Mouse (Mus musculus) cerebellum, postnatal 14 days (tissue): ENCODE measurements around the gene Marveld1.
A peak's percentile ranks its signal among the peaks of the same experiment; 100 is the strongest.

Experiments used
- DNase-seq, 2 experiments: peaks; one replicate each; pipeline ENCODE4 v3.0.0; 2021; ENCODE audit warnings: mixed read lengths in 2 of 2

The Marveld1 gene

GRCm38 (mm10) chr19:42170025-42170969, 23.1 kb downstream of the Marveld1 start:
- peak; percentile 97 to 98 for DNase-seq

DNA sequence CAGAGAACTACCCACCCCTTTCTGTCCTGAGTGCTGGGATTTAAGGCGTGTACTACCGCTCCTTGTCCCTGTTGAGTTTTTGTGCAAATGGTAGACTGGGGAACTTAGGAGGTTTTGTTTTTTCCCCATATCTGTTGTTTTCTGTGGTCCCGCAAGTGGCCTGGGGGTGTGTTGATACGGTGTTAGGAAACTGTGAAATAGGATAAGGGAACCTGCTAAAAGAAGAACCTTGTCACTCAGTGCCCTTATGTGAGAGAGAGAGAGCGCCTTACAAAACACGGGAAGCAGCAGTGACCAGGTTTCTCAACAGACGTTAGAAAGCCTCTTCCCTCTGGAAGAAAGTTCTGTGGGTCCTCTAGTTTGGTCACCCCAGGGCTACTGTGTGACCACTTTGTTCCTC, 29.6 kb downstream of the Marveld1 start:
- DNase-seq = no peak

DNA sequence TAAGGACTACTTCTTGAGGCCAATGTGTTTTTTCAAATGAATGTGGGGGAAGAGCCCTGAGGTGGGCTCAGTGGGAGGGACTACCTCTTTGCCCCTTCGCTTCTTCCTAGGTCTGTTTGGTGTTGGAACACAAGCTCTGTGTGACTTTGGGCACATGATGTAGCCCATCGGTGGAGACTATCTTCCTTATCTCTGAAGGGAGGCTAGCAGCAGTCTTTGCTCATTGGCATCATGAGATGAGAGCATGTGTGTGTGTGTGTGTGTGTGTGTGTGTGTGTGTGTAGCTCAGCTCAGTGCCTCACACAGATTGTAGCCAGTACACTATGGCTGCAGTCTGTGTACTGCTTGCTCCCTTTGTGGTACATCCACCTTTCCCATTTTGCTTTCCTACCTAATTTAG, 30.3 kb downstream of the Marveld1 start:
- no peak for DNase-seq

DNA sequence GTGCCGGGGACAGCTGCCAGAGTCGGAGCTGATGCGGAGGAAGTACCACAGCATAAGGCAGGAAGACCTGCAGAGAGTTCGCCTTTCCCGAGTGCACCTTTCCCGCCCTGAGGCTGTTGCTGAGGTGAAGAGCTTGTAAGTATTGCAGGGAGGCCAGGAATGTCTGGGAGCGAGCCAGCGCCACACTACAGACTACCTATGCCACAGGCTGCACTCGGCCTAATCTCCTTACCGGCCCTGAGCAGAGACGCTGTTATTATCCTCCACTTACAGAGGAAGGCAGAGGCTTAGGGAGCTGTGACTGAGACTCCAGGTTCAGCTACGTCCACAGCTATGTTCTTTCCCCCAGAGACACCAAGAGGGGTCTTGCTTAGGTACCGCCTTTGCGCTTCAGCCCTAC, 32.2 kb downstream of the Marveld1 start:
- DNase-seq = no peak

DNA sequence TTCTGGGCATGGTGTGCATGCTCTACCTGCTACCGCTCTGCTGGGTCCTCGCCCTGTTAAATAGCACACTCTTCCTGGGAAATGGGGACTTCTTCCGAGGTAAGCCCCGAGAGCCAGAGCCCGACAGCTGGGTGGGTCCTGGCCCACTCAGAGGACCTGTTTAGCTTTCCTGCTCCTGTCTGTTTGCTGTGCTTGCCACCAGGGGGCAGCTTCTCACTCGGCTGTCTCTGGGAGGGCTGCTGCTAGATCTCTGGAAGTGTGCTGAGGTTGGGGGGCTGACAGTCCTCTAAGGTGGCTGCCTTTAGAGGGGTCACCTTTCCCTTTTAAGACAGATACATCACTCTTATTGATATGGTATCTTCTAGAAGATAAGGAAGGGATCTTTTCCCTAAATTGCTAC, 35.5 kb downstream of the Marveld1 start:
- DNase-seq = peak; percentile 45 to 63

DNA sequence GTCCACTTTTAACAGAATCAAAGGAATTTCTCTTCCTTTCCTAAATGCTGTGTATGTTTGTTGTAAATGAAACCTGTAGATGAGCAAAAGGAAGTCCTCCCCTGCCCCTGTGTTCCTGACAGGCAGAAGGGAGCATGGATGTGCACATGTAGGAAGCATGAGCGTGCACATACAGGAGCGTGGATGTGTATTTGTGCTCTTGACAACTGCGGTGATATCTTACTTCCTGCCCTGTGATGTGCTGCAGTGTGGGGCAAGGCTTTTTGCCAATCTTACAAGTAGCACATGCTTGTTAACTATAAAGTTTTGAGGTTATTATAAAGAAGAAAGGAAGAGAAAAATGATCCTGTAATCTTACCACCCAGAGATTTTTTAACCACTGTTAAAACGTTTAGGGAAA, 42.5 kb downstream of the Marveld1 start:
- no peak for DNase-seq

- DNase-seq = peak; percentile 81 to 88
Observed at GRCm38 (mm10) chr19:42190494-42190893, 43.3 kb downstream of the Marveld1 start.

DNA sequence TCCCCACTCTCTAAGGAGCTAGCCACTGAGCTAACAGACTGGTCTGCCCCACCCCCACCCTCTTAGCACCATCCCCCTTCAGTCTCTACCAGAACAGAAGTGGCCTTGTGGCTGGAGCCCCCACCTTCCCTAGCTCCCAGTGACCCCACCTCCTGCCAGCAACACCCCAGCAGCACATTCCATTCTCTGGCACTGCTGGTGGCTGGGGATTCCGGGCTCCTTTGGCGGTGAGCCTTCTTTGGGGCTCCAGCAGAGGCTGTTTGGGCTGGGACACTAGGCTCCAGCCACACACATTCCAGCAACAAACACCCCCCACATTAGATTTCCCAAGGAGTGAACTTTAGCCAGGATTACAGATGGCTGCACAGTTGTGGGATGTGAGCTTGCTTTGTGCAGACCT, 46.1 kb downstream of the Marveld1 start:
- DNase-seq = no peak

- peak; percentile 41 to 60 for DNase-seq
Observed at GRCm38 (mm10) chr19:42196378-42196777, 49.2 kb downstream of the Marveld1 start.

DNA sequence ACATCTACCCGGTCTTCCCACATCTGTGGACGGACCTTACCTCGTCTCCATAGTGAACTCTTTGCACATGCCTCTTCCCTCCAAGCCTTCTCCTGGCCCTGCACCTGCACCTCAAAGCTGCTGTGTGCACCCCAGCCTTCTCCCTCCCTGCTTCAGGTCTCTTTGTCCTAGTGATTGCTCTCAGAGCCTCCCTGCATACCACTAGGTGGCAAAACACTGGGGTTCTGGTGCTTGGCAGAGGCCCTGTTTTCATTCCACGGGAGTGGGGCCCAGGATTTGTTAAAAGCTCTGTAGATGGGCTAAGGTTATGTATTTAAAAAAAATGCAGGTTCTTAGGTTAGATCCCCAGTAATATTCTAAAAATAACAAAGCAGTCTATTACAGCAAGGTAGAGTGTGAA, 49.9 kb downstream of the Marveld1 start:
- no peak for DNase-seq

DNA sequence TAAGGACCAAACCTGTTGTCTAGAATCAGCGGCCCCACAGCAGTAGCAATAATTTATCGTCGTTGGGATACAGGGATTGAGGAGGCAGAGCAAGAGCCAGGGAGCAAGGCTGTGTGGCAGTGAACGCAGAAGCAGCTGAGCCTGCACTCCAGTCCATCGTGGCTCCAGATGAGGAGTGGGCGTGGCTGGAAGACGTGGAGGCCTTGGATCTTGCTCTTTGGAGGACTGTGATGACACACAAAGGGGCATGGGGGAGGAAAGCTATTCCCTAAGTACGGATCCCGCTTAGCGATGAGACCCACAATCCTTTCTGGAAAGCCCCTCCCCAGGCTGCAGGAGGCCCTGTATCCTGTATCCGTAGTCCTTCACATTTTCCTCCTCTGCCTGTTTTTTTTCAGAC, 50.8 kb downstream of the Marveld1 start:
- DNase-seq = no peak
